Mouse (Mus musculus) G1E-ER4 (cell line): ENCODE results near the gene Tctex1d4. TPM values are rescaled to one million over a fixed set of nuclear protein-coding genes. Genes with fewer than 3 reads are reported as not detected.

Experiments
- GATA1 ChIP-seq: IDR thresholded peaks from one replicate; pipeline ENCODE4 v1.8.0; 2012; ENCODE audit warnings: low read length, inconsistent platforms
- polyA plus RNA-seq: library from polyadenylated mRNA; stranded (reverse); fragments of >175 nt; gene quantifications from 2 replicates; pipeline ENCODE4 v1.2.3, GENCODE M21; 2012

The Tctex1d4 gene
- polyA plus RNA-seq, 1 experiment = 3.4 TPM

DNA sequence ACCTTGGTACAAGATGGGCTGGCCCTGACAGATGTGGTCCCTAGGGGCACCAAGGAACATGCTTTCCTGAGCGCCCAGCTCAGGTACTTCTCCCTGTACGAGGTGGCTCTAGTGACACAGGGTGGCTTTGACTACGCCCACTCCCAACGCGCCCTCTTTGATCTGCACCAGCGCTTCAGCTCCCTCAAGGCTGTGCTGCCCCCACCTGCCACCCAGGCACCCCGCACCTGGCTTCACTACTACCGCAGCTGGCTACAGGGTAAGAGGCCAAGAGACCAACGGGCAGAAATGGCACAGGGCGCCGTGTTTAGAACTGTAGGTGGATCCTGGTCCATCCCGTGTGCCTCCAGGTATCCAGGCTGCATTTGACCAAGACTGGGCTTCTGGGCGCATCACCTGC is 16.3 kb upstream of the Tctex1d4 start:
- TF ChIP-seq GATA1 = no peak

DNA sequence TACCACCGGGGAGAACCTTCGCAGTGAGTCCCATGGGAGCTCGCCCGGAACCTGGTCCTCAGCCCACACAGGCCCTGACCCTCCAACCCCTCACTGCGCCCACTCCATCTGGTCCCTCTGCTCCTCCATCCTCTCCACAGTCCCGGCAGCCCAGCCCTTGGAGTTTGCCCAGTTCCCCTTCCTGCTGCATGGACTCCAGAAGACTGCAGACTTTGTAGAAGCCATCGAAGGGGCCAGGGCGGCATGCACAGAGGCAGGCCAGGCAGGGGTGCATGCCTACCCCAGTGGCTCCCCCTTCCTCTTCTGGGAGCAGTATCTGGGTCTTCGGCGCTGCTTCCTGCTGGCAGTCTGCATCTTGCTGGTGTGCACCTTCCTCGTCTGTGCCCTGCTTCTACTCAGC is 15.6 kb upstream of the Tctex1d4 start:
- TF ChIP-seq GATA1 = no peak

DNA sequence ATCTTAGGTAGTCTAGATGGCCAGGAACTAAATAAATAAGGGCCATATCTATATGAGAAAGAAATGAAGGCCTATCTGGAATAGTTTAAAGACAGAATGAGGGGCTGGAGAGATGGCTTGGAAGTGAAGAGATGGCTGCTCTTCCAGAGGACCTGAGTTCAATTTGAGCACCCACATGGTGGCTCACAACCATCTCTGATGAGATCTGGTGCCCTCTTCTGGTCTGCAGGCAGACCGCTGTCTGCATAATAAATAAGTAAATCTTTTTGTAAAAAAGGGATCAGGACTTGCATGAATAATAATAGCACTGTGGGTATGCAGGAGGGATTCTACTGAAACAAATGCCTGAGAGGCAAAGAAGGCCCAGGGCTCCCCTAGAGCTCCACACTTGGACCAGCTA is 13.4 kb upstream of the Tctex1d4 start:
- TF ChIP-seq GATA1 = no peak

DNA sequence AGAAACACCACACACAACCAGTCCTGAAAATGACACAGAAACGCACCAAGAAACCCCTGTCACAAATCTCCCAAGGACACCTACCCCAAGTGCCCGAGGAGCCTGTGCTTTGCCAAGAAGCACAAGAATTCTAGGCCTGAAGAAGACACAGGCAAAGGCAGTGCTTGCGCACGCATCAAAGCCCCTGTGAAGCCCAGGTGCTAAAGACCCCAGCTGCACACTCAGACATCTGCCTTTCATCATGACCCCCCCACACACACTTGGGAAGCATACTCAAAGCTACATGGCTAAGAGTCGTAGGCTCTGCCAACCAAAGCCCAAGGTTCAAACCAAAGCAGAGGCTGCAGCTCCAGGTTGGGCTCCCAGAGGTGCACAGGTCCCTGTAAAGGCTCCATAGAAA is 11.0 kb upstream of the Tctex1d4 start:
- TF ChIP-seq GATA1 = no peak

DNA sequence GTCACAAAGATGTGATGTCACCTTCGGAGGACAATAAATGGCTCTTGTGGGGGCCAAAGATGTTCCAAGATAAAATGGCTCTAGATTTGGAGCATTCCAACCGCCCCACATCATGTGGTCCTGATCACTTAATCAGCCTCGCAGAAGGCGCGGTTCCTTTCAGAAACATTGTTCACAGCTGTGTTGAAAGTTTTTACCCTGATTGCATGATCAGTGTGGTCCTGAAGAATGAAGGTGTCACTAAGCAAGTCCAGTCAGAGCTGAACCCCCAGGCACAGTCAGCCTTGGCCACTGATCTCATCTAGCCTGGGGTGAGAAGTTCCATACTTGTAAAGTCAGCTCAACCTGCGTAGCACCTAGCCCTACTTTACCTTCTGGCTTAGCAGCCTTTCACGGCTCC is 8.7 kb upstream of the Tctex1d4 start:
- TF ChIP-seq GATA1 = no peak

DNA sequence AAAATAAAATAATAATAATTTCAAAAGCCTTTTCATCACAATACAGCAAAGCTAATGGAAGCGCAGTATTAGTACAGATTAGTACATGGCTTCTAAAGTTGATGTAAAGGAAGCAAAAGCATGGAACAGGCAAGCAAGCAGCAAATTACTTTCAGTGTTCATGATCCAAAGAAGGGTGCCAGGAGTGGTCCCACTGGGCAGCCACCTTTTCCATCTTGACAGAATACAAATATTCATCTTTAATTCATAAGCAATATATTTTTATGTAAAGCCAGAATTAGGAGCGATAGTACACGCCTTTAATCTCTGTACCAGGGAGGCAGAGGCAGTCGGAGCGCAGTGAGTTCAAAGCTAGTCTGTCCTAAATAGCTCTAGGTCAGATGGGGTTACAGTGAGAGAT is 7.0 kb upstream of the Tctex1d4 start:
- TF ChIP-seq GATA1 = no peak

DNA sequence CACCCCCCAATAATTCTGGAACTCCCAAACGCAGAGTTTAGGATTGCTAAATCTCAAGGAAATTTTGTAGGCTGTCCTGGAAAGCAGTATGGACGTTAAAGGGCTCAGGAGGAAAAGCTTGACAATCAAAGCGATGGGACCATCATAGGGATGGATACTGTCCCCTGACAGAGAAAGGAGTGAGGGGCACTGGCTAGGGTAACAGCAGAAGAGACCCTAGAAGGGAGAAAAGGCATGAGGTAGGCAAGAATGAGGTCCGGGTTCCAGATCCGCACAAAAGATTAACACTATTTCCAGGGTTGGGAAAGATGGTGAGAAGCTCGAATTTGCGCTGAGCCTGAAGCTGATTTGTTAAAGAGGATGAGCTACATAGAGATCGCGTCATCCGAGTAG is 6.5 kb upstream of the Tctex1d4 start:
- no peak for TF ChIP-seq GATA1

DNA sequence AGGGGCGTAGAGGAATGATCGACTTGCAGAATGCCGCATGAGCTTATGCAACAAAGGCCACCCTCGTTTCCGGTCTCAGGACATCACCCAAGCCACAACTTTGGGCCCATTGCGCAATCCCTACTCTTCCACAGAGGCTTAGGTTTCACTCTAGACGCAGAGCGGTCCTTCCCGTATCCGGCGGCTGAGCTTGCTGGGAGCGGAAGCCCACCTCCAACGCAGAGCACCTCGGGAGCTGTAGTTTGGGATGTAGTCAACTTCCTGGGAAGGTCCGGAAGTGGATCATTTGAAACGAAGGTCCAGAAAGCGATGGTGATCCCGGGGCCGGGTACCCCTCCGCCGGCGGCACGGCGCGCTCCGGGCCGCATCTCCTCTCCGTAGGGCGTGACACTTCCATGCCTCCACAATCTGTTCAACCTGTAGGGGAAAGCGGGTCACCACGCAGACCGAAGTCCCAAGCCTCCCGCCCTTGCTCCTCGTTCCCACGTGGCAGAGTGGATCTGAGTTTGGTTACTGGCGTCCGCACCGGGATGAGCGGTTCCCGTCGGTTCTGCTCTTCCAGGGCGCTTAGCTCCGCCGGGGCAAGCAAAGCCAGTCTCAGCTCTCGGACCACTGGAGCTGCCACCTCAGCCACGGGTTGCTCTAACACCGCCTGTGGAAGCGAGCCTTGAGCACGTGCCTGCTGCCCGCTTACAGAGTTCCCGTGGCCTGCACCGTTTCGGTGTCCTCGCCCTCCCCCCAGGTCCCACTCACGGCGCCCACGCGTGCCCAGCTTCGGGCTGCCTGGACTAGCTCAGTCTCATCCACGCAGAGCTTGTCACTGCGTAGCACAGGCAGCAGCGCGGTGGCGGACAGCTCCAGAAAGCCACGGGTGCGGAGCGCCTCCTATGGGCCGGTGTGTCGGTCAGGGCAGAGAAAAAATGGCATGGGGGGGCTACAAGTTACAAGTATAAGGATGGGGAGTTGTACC is 5.9 kb upstream of the Tctex1d4 start:
- TF ChIP-seq GATA1 = no peak

DNA sequence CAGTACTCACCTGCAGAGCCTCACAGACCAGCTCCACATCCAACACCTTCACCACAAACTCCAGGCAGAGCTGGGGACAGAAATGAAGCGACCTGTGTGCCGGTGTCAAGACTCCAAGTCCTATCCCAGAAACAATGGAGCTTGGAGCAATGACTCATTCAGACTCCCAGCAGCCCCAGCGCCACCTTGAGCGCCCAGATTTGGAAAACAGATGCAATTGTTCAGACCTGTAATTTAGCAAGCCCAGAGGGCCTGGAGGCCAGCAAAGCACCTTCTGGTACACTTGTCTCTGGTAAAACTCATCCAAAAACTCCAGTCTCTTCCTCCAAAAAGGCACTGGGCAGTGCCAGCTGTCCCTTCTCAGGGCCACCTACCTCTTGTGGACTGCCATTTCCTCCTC is 4.4 kb upstream of the Tctex1d4 start:
- no peak for TF ChIP-seq GATA1

DNA sequence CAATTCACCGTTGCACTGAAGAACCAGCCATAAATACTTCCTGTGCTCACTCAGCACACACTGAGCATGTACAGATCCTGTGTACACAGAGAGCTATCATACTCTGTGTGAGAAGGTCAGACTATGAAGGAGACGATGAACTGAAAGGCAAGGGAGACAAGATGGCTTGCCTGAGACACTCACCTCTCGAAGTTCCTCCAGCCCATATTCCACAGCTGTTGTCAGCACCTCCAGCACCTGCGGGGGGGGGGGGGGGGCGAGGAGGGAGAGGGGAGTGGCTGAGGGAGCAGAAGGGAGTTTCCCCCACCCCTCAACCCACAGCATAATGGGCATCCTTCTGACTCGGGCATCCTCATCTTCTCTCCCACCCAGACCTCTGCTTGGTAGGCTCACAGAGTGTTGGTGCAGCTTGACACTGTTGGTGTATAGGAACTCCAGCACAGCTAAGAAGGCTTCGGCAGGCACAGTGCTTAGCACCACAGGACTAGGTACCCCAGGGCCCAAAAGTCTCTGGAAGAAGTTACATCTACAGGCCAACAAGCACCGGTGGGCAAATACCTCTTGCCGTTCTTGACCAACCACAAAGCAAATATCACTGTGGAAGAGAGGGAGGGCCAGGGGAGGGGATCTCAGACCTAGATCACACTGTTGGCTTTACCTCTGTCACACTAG is 2.9 kb upstream of the Tctex1d4 start:
- no peak for TF ChIP-seq GATA1

DNA sequence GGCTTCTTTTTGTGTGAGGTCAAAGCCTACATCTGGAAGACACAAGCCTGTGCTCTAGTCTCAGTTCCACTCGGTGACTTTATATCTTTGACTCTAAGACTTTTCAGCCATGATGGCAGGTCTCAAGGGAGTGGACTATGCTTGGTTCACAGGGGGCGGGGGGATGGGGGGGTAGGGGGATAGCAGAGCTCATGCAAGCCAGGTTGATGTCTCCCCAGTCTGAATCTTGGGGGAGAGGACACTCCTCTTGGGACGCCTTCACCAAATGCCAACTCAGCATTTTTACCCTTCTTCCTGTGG is 2.4 kb upstream of the Tctex1d4 start:
- TF ChIP-seq GATA1 = no peak

DNA sequence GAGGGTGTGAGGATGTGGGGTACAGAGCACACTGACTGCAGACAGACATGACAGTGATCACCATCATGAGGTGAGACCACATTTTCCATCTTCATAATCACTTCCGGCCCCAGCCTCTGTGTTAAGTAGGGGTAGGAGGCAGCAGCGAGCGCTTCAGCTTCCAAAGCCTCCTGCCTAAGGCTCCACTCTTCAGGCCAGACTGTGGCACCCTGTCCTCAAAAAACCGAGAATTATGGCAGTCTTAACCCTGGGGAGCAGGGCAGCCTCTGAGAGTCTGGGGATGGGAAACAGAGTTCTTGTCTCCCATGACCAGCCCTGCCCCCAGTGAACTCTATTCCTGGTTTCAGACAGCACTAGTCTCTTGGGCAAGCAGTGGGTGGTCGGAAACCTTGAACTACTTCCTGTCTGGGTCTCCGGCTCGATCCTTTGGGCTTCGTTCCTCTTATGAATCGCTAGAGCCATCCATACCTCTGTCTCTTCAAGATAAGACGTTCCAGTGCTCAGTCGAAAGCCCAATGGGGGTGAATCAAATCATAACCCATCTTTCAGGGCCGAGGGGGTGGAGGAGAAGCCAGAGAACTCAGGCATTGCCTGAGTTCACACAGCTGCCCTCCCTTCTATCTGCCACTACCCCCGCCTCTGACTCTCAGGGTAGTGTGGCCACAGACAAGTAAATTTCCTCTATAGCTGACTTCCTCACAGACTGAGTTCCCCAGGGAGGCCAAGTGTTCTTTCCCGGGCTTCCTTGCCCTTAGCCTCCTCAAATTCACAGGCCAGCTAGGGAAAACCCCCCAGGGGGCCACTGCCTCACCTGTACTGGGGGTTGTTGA is 1.9 kb upstream of the Tctex1d4 start:
- TF ChIP-seq GATA1 = no peak

DNA sequence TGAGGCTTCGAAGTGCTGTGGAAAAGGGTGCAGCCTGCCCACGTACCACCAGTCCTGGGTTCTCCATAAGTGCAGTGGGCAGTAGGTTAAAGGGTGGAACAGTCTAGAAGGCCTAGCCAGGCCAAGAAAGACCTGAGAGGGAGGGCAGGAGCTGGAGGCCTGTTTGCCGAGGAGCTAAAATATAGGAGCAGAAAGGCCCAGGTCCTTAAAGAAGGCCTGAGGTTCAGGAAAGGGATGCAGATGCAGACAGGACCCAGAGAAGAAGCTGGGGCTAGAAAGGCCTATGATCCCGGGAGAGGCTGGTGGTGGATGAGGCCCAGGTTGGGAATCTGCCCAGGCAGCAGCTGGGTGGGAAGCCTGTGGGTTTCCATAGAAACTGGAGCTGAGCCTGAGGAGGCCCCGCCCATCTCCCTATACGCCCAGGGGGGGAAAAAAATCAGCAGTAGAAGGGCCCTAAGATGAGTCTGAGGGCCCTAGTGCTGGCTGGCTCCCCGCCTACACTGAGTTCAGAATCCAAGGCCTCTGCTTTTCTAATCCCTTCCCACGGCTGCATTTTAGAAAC is 1.2 kb upstream of the Tctex1d4 start, which contains the start of gene Btbd19:
TSS of gene Btbd19 (minus strand) at position 378 of the 562 bp plus-strand sequence.
- no peak for TF ChIP-seq GATA1

DNA sequence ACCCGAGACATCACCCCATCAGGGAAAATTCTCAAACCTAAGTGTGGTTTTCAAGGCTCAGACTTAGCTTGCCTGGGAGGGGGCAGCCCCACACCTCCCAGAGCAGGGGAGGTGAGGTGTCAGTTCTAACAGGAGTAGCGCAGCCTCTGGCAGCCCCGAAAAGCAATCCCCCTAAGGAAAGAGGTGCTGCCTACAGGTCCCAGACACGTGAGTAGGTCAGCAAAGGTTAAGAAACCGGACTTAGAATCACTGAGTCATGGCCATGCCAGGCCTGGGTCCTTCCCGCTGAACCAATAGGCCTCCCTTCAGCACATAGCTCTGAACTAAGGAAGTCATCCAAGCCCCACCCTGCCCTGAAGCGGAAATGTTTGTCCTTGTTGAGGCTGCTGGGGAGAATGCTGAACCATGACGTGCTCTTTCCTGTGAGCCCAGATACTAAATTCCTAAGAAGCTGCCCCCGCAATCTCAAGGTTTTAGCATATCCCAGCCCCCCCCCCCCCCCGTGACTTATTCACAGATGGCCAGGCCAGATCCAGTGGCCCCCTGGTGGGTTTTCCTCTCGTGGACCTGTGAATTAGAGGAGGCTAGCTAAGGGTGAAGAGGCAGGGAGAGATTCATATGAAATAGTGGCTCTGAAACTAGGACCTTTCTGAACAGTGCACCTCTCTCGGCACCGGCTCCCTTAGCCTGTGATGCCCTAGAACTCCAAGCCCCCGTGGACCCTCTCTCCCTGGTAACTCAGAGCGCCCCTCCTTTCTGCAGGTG is 502 bp upstream of the Tctex1d4 start:
- no peak for TF ChIP-seq GATA1
